Mouse (Mus musculus) midbrain, embryonic 12.5 days (tissue): ENCODE results near the gene Spata32. TPM values are rescaled to one million over a fixed set of nuclear protein-coding genes. Genes with fewer than 3 reads are reported as not detected.

Experiments
- ATAC-seq: fragments of 200-750 bp; cut with Nextera tagmentation; 2 replicates; pipeline ENCODE4 v1.8.0; 2017; ENCODE audit warnings: low read depth, moderate TSS enrichment, moderate library complexity; ENCODE audit not compliant: low FRiP score
- H3K27ac ChIP-seq: fragments of 300-500 bp; sonication (generic); replicated peaks from 2 replicates; pipeline ENCODE4 v1.5.1; 2016; ENCODE audit warnings: mild to moderate bottlenecking
- H3K27me3 ChIP-seq: fragments of 300-500 bp; sonication (generic); 2 replicates; pipeline ENCODE4 v1.6.1; 2016; ENCODE audit warnings: mild to moderate bottlenecking
- H3K36me3 ChIP-seq: fragments of 300-500 bp; sonication (generic); 2 replicates; pipeline ENCODE4 v1.6.1; 2016
- H3K4me1 ChIP-seq: fragments of 300-500 bp; sonication (generic); 2 replicates; pipeline ENCODE4 v1.6.1; 2016
- H3K4me2 ChIP-seq: fragments of 300-500 bp; sonication (generic); replicated peaks from 2 replicates; pipeline ENCODE4 v1.6.1; 2016; ENCODE audit warnings: mild to moderate bottlenecking, moderate library complexity
- H3K4me3 ChIP-seq: fragments of 300-500 bp; sonication (generic); 2 replicates; pipeline ENCODE4 v1.5.1; 2016; ENCODE audit warnings: mild to moderate bottlenecking
- H3K9ac ChIP-seq: fragments of 300-500 bp; sonication (generic); replicated peaks from 2 replicates; pipeline ENCODE4 v1.6.1; 2016; ENCODE audit warnings: mild to moderate bottlenecking, moderate library complexity
- H3K9me3 ChIP-seq: fragments of 300-500 bp; sonication (generic); 2 replicates; pipeline ENCODE4 v1.6.1; 2016; ENCODE audit warnings: mild to moderate bottlenecking
- WGBS: fragments of 180-500 bp; shearing (Covaris S2); methylation state at CpG from one replicate; pipeline ENCODE4 v1.1.7; 2016; 5-methylcytosine and 5-hydroxymethylcytosine counted together
- polyA plus RNA-seq: library from polyadenylated mRNA; unstranded; fragments of >200 nt; fragmentation: Nextera tagmentation; extraction: Ambion mirVana; gene quantifications from 2 replicates; pipeline ENCODE4 v1.2.1, GENCODE M21; 2016

Gene Spata32
- polyA plus RNA-seq, 1 experiment from 2014 or later = not detected

DNA sequence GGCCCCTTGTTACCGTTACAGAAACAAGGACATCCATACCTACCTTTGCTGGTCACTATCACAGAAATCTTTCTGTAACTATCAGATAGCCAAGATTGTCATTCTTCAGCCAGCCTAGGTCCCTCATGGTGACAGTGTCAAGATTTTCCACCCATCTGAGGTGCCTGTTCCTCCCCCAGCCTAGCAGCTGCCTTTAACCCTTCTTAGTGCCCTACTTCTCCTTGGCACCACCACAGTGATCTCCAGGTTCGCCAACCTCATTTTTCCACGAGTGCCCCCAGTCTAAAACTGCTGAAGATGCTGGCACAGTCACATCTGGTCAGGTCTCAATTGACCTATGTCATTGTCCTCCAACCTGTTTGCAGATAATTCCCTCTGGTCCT is 48.1 kb downstream of the Spata32 start:
- no peak for ATAC-seq

DNA sequence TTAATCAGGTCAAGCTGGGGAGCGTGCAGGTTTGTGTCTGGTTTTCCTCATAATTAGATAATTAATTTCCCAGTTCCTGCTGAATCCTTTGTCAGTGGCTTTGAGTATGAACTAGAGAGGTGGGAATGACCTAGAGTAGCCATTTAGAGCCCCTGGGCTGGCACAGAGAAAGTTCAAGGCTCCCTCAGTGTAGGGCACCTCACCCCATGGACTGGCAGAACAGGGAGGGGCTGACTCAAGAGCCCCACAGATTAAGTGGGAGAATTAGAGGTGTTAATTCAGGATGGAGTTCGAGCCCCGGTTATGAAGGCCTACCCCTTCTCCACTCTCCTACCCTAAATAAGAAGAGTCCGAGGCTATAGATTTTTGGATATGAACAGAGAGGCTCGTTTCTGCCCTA is 48.6 kb downstream of the Spata32 start:
- no peak for ATAC-seq
- Histone ChIP-seq H3K27ac (no peak overlapping the region), H3K9me3 (no peaks in the 10 kb centered on the region), H3K4me3 (no peak overlapping the region), H3K9ac (no peak overlapping the region), H3K36me3 (no peaks in the 10 kb centered on the region), H3K27me3 (peaks cover 58% of the 10 kb centered on the region), H3K4me1 (peaks cover 12% of the 10 kb centered on the region), H3K4me2 (no peak overlapping the region)
- WGBS = 85% methylated on average over 5 of the region's 5 CpGs

More for the DNA sequence above, 48.1 kb downstream of the Spata32 start:
- no peaks in the 10 kb centered on the region for H3K9me3 ChIP-seq
- no peak overlapping the region for H3K9ac ChIP-seq
- H3K36me3 ChIP-seq = no peaks in the 10 kb centered on the region
- H3K4me2 ChIP-seq = peak overlapping the region; percentile 88
- peaks cover 62% of the 10 kb centered on the region for H3K27me3 ChIP-seq
- H3K4me1 ChIP-seq = peaks cover 15% of the 10 kb centered on the region
- peak overlapping the region; percentile 64 for H3K4me3 ChIP-seq
- H3K27ac ChIP-seq = no peak overlapping the region
- WGBS = 43% methylated on average over 3 of the region's 3 CpGs

DNA sequence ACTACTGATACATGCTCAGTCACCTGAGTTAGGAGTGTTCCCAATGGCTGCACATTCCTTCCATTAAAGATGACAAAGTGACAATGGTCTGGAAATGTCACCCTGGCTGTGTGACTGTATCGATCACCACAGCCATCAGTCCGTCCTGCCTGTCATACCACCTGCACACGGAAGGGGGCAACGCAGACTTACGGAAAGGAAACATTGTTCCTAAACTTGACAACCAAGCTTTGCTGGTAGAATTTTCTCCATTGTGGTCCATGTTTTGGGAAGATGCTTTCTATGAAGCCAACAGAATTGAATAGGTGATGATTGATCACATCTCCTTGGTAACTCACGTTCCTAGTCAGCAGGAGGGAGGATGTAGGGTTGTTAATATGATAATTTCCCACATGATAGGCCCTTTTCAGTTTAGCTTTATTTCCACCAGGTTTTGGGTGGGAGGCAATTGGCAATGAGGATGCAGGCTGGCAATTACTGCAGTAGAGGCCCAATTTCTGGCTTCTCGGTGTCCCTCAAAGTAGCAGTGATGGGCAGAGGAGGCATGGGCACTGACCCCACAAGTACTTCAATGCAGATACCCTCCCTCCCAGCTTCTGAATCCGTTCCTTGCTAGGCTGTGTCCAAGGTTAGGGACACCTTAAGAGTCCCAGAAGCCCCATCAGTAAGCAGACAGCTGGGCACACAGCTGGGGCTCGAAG is 49.4 kb downstream of the Spata32 start:
- H3K27me3 ChIP-seq = peaks cover 50% of the 10 kb centered on the region
- peaks cover 12% of the 10 kb centered on the region for H3K4me1 ChIP-seq
- no peaks in the 10 kb centered on the region for H3K36me3 ChIP-seq
- 29% methylated on average over 9 of the region's 9 CpGs for WGBS
- H3K4me3 ChIP-seq = no peak overlapping the region
- no peak overlapping the region for H3K9ac ChIP-seq
- no peak overlapping the region for H3K27ac ChIP-seq
- H3K9me3 ChIP-seq = no peaks in the 10 kb centered on the region
- no peak for ATAC-seq
- H3K4me2 ChIP-seq = no peak overlapping the region

DNA sequence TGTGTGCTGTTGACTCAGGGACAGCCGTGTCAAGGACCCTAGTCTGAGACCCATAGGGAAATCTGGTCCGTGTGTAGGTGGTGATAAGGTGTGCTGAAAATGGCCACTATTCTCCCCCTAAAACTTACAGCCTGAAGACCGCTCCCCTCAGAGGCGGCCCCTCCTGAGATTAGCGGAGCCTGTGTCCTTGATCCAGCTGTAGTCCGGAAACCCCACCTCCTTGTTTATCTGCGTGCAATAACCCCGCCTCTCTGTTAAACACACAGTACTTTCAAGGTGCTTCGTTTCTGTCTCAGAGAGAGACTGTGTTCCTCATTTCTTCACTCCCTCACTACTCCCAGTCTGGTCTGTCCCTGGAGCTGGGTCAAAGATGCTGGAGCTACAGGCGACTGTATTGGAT is 53.8 kb downstream of the Spata32 start:
- Histone ChIP-seq H3K27me3 (peaks cover 6% of the 10 kb centered on the region), H3K4me2 (no peak overlapping the region), H3K4me3 (no peak overlapping the region), H3K9me3 (no peaks in the 10 kb centered on the region), H3K36me3 (no peaks in the 10 kb centered on the region), H3K4me1 (no peaks in the 10 kb centered on the region), H3K27ac (no peak overlapping the region), H3K9ac (no peak overlapping the region)
- WGBS = 33% methylated on average over 10 of the region's 10 CpGs
- ATAC-seq = no peak

DNA sequence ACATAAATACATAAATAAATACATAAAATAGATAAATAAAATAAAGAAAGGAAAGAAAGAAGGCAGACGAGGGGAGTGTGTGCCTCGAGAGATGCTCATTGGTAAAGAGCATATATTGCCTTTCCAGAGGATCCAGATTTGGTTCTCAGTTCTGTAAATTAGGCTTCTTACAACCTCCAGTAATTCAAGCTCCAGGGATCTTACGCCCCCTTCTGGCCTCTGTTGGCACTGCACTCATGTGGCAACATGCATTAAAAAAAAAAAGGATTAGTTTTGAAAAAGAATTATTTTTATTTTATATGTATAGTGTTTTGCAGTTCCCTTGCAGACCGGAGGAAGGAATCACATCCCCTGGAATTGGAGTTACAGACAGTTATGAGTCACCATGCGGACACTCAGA is 56.1 kb downstream of the Spata32 start:
- 91% methylated on average over 5 of the region's 5 CpGs for whole genome bisulfite sequencing
- no peak for ATAC-seq

DNA sequence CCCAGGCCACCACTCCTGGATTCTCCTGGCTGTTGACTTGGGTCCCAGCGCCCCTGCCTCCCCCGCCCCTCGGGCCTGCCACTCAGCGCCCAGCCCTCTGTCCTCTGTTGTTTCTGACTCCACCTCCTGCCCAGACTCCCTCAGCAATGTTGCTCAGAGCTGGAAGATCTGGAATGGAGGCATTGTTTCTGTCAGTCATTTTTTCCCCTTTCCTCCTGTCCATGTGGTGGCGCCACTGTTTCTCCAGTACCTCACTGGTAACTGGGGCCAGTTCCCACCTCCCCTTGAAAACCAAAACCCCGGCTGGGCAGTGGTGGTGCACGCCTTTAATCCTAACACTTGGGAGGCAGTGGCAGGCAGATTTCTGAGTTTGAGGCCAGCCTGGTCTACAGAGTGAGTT is 56.8 kb downstream of the Spata32 start:
- Histone ChIP-seq H3K9ac (no peak overlapping the region), H3K4me1 (0 out of 2 replicates have a peak, but pooled peaks cover 5% of the 10 kb centered on the region), H3K4me3 (no peak overlapping the region), H3K27me3 (no peaks in the 10 kb centered on the region), H3K36me3 (no peaks in the 10 kb centered on the region), H3K9me3 (no peaks in the 10 kb centered on the region), H3K27ac (no peak overlapping the region), H3K4me2 (no peak overlapping the region)
- WGBS = 72% methylated on average over 7 of the region's 7 CpGs
- ATAC-seq = no peak

More for the DNA sequence above, 56.1 kb downstream of the Spata32 start:
- Histone ChIP-seq H3K4me3 (no peak overlapping the region), H3K27ac (no peak overlapping the region), H3K36me3 (no peaks in the 10 kb centered on the region), H3K4me1 (0 out of 2 replicates have a peak, but pooled peaks cover 5% of the 10 kb centered on the region), H3K9me3 (no peaks in the 10 kb centered on the region), H3K27me3 (no peaks in the 10 kb centered on the region; the same call in 1 of the 2 replicates), H3K9ac (no peak overlapping the region), H3K4me2 (no peak overlapping the region)

DNA sequence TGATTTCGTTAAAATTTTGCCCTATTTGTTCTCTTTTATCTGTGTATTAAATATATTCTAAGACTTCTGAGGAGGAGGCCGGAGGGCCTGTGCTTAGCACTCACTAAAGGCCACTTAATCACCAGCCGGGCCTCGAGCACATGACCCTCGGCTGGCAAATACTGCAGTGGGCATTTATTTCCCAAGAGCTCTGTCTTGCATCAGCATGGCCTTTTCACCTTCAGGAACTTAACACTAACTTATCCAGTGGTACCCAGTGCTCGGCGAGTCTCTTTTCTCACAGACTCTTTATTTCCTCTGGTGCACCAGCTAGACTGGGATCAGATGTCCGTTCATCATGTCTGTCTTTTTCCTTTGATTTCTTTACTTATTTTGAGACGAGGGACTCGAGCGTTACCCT is 57.5 kb downstream of the Spata32 start:
- Histone ChIP-seq H3K9me3 (no peaks in the 10 kb centered on the region), H3K9ac (no peak overlapping the region), H3K27ac (no peak overlapping the region), H3K4me3 (no peak overlapping the region), H3K4me2 (no peak overlapping the region), H3K4me1 (0 out of 2 replicates have a peak, but pooled peaks cover 5% of the 10 kb centered on the region), H3K36me3 (no peaks in the 10 kb centered on the region), H3K27me3 (no peaks in the 10 kb centered on the region)
- no peak for ATAC-seq
- 89% methylated on average over 11 of the region's 11 CpGs for WGBS

DNA sequence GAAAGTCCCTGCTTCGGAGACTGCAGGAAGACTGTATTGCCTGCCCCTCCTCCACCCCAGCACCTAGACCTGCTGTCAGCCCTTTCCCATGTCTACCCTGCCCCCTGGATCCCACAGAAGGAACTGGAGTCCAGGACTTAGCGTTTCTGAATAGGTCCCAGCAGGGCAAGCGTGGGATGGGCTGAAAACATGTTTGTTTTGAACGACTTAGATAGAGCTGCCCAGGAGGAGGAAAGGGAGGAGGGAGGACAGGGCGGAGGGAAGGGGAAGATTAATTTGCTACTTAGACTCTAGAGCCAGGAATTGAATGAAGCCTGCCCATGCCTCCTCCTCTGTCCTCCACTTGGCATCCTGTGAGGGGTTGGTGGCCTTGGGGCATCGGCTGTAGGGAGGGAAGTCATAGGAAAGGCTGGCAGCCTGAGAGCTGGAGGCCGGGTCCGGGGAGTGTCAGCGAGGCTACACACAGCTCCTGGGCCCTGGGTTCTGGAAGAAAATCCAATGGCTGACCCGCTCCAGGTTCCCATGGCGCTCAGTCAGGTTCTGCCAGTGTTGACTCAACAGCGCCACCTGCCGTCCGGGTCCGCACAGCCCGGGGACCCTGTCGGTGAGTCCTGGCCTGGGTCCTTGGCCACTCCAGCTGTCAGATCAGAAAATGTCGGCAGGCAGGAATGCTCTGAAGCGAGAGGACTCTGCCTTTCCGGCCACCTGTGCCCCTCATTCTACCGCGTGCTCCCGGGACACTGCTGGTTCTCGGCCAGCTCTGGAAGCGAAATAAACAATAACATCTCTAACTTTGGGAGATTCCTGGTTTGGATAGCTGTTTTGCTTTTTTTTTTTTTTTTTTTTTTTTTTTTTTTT is 59.4 kb downstream of the Spata32 start:
- no peaks in the 10 kb centered on the region for H3K9me3 ChIP-seq
- H3K27ac ChIP-seq = no peak overlapping the region
- H3K4me2 ChIP-seq = peak overlapping the region; percentile 44
- no peaks in the 10 kb centered on the region for H3K36me3 ChIP-seq
- H3K27me3 ChIP-seq = no peaks in the 10 kb centered on the region
- H3K4me1 ChIP-seq = 0 out of 2 replicates have a peak, but pooled peaks cover 5% of the 10 kb centered on the region
- ATAC-seq = peak; percentile 91
- no peak overlapping the region for H3K9ac ChIP-seq
- H3K4me3 ChIP-seq = peak overlapping the region; percentile 17; the same call in 1 of the 2 replicates
- under 1% methylated on average over 25 of the region's 25 CpGs for WGBS

Other genes with a start within 250 kb of the Spata32 start
- gene Nmt1, start 190.2 kb downstream of the Spata32 start, polyA plus RNA-seq = 41.3 and 44.8 TPM in 2 replicates
- 163 and 174 TPM in 2 replicates for gene Dcakd, start 190.1 kb downstream of the Spata32 start, polyA plus RNA-seq
- 0.79 and 1.1 TPM in 2 replicates for gene Plcd3, start 116.8 kb downstream of the Spata32 start, polyA plus RNA-seq
- gene Acbd4, start 116.8 kb downstream of the Spata32 start, polyA plus RNA-seq = 7.5 and 8.4 TPM in 2 replicates
- gene Hexim1, start 102.2 kb downstream of the Spata32 start, polyA plus RNA-seq = 2.6 and 3.1 TPM in 2 replicates
- gene Hexim2, start 86.0 kb downstream of the Spata32 start, polyA plus RNA-seq = 9.7 and 10.5 TPM in 2 replicates
- 1.3 and 1.8 TPM in 2 replicates for gene Fmnl1, start 47.3 kb downstream of the Spata32 start, polyA plus RNA-seq
- not detected in 2 replicates for gene 1700023F06Rik, start 9.9 kb downstream of the Spata32 start, polyA plus RNA-seq
- gene Map3k14, start 49.0 kb upstream of the Spata32 start, polyA plus RNA-seq = 6.0 and 7.8 TPM in 2 replicates
- gene Arhgap27, start 145.3 kb upstream of the Spata32 start, polyA plus RNA-seq = 4.3 and 4.4 TPM in 2 replicates
- 12.1 and 12.7 TPM in 2 replicates for gene Plekhm1, start 194.3 kb upstream of the Spata32 start, polyA plus RNA-seq